8 mouse cellular contexts compared by ENCODE assay signal in genomic region chr7:116093466-116093850, GRCm38 (mm10). TPM values are rescaled to one million over a fixed set of nuclear protein-coding genes. Genes with fewer than 3 reads are reported as not detected.
DNase-seq lines count a peak whose midpoint lies in the region; ATAC-seq lines count a peak whose summit lies in the region.

No protein-coding gene starts in this region.

- peaks cover 26% of the 10 kb centered on the region for H3K4me1 ChIP-seq in heart, embryonic 13.5 days
- H3K4me1 ChIP-seq in hindbrain, embryonic 11.5 days (replicated peaks; ENCODE audit: control insufficient read depth, insufficient read depth, low read length), result no peaks in the 10 kb centered on the region
- H3K4me1 ChIP-seq in midbrain, embryonic 10.5 days, result peaks cover 28% of the 10 kb centered on the region

- peak overlapping the region; percentile 81 for H3K4me3 ChIP-seq in heart, embryonic 13.5 days
- peak overlapping the region; percentile 65 for H3K4me3 ChIP-seq in hindbrain, embryonic 11.5 days (ENCODE audit: low read depth, low read length)
- peak overlapping the region; percentile 75 for H3K4me3 ChIP-seq in midbrain, embryonic 10.5 days

- no peak for DNase-seq in heart, postnatal 4 days
- peak; percentile 80 for DNase-seq in NIH3T3 (ENCODE audit: low read depth)
- DNase-seq in hindbrain, embryonic 11.5 days (ENCODE audit: low spot score), result no peak
- DNase-seq in midbrain, embryonic 10.5 days (ENCODE audit: low spot score), result no peak
- no peak for DNase-seq in left cerebral cortex, adult 8-10 months (ENCODE audit: low spot score in 2 of 2)
- DNase-seq in spleen, postnatal 4 days (ENCODE audit: low spot score in 2 of 2), result no peak
- no peak for DNase-seq in cerebellum, adult 18-20 months

- no peaks in the 10 kb centered on the region for H3K9me3 ChIP-seq in heart, embryonic 13.5 days
- H3K9me3 ChIP-seq in hindbrain, embryonic 11.5 days (ENCODE audit: control insufficient read depth, low read length), result no peaks in the 10 kb centered on the region
- H3K9me3 ChIP-seq in midbrain, embryonic 10.5 days (replicated peaks), result no peaks in the 10 kb centered on the region

- H3K4me2 ChIP-seq in heart, embryonic 13.5 days, result peak overlapping the region; percentile 91
- H3K4me2 ChIP-seq in hindbrain, embryonic 11.5 days (replicated peaks; ENCODE audit: low read depth, low read length), result peak overlapping the region; percentile 68

- H3K36me3 ChIP-seq in heart, embryonic 13.5 days, result no peaks in the 10 kb centered on the region
- H3K36me3 ChIP-seq in hindbrain, embryonic 11.5 days (ENCODE audit: control insufficient read depth, insufficient read depth, low read length), result no peaks in the 10 kb centered on the region
- H3K36me3 ChIP-seq in midbrain, embryonic 10.5 days, result peaks cover 10% of the 10 kb centered on the region; the same call in 1 of the 2 replicates

- H3K27me3 ChIP-seq in heart, embryonic 13.5 days (replicated peaks), result no peaks in the 10 kb centered on the region
- no peaks in the 10 kb centered on the region for H3K27me3 ChIP-seq in hindbrain, embryonic 11.5 days (ENCODE audit: control insufficient read depth, insufficient read depth, low read length)
- H3K27me3 ChIP-seq in midbrain, embryonic 10.5 days (ENCODE audit: low read depth, poor library complexity, severe bottlenecking), result no peaks in the 10 kb centered on the region

- peak; percentile 71 for ATAC-seq in heart, embryonic 13.5 days (ENCODE audit: extremely low read depth, insufficient number of reproducible peaks, low FRiP score, low TSS enrichment)
- ATAC-seq in hindbrain, embryonic 11.5 days (ENCODE audit: low FRiP score), result peak; percentile 89

- H3K9ac ChIP-seq in heart, embryonic 13.5 days, result peak overlapping the region; percentile 93
- peak overlapping the region; percentile 90 for H3K9ac ChIP-seq in hindbrain, embryonic 11.5 days (ENCODE audit: low read depth, low read length)

- under 1% methylated on average over 19 of the region's 19 CpGs for WGBS in heart, embryonic 13.5 days
- under 1% methylated on average over 19 of the region's 19 CpGs for WGBS in hindbrain, embryonic 11.5 days
- WGBS in midbrain, embryonic 10.5 days, result under 1% methylated on average over 19 of the region's 19 CpGs

- H3K27ac ChIP-seq in heart, embryonic 13.5 days (replicated peaks), result peak overlapping the region; percentile 97
- peak overlapping the region; percentile 92 for H3K27ac ChIP-seq in hindbrain, embryonic 11.5 days (ENCODE audit: low read depth, low read length)
- H3K27ac ChIP-seq in midbrain, embryonic 10.5 days (replicated peaks), result peak overlapping the region; percentile 98

RNA-seq across cellular contexts. Expression of gene Gm4353, which starts 9.0 kb away (rescaled TPM):
- polyA plus RNA-seq in heart, embryonic 13.5 days (2015; fragmentation: Nextera tagmentation; extraction: Ambion mirVana), result 0.11 and 0.52 TPM in 2 replicates
- total RNA-seq in heart, postnatal 4 days (2021), result 1 to 10 TPM; 1.3 to 2.1 TPM
- 0.97 and 1.1 TPM in 2 replicates for polyA plus RNA-seq in hindbrain, embryonic 11.5 days (2014; fragmentation: Nextera tagmentation; extraction: Ambion mirVana)
- 0.71 and 1.0 TPM in 2 replicates for polyA plus RNA-seq in midbrain, embryonic 10.5 days (2016; fragmentation: Nextera tagmentation; extraction: Ambion mirVana)
- total RNA-seq in left cerebral cortex, adult 8-10 months (2022), result 1 to 10 TPM; 2.7 to 3.7 (median 3.2) TPM

RNA-seq across cellular contexts. Expression of gene 1110004F10Rik, which starts 54.3 kb away (rescaled TPM):
- 156 and 180 TPM in 2 replicates for polyA plus RNA-seq in heart, embryonic 13.5 days (2015; fragmentation: Nextera tagmentation; extraction: Ambion mirVana)
- total RNA-seq in heart, postnatal 4 days (2021), result 10 to 100 TPM; 80.6 to 84.0 TPM
- 358 and 405 TPM in 2 replicates for polyA plus RNA-seq in hindbrain, embryonic 11.5 days (2014; fragmentation: Nextera tagmentation; extraction: Ambion mirVana)
- polyA plus RNA-seq in midbrain, embryonic 10.5 days (2016; fragmentation: Nextera tagmentation; extraction: Ambion mirVana), result 370 and 371 TPM in 2 replicates
- total RNA-seq in left cerebral cortex, adult 8-10 months (2022), result 100 to 1,000 TPM in 3 of 4 experiments, 10 to 100 TPM in 1; 96.1 to 110 (median 105) TPM

RNA-seq across cellular contexts. Expression of gene Sox6, which starts 54.9 kb away (rescaled TPM):
- 27.2 and 30.0 TPM in 2 replicates for polyA plus RNA-seq in heart, embryonic 13.5 days (2015; fragmentation: Nextera tagmentation; extraction: Ambion mirVana)
- 10 to 100 TPM; 33.5 to 46.9 TPM for total RNA-seq in heart, postnatal 4 days (2021)
- polyA plus RNA-seq in hindbrain, embryonic 11.5 days (2014; fragmentation: Nextera tagmentation; extraction: Ambion mirVana), result 43.3 and 49.4 TPM in 2 replicates
- 25.5 and 31.8 TPM in 2 replicates for polyA plus RNA-seq in midbrain, embryonic 10.5 days (2016; fragmentation: Nextera tagmentation; extraction: Ambion mirVana)
- 10 to 100 TPM; 26.5 to 36.8 (median 31.9) TPM for total RNA-seq in left cerebral cortex, adult 8-10 months (2022)
